Mouse (Mus musculus): ENCODE data around the gene Ly86.
A peak's percentile ranks its signal among the peaks of the same experiment; 100 is the strongest.

Ly86 gene

GRCm38 (mm10) chr13:37428496-37428895, 83.5 kb downstream of the Ly86 start:
- DNase-seq (ENCODE audit: inconsistent age in 2 of 2, low spot score in 1 of 2): no peak

DNA sequence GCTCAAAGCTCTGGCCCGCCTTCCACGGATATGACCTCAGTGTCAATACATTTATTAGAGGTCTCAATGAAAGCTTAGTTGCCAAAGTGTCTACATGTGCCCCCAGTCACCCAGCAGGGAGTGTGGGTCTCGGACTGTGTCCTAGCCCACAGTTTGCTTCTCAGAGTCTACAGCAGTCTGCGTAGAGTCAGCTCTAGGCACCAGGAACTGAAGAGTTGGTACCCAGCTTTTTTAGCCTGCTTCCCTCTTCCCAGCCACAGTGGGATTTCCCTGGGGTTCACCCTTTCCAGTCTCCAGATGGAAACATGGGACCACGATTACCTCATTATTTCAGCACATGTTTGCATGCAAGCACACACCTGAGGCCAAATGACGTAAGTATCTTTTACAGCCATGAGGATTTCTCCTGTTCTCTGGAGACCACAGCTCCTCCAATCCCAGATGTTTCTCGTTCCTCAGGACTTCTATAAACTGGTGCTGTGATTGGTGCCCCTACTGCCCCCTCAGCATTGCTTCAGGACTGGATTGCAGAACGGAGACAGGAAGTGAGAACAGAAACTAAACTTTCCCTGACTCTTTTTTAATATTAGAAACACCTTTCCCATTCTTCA, 84.8 kb downstream of the Ly86 start:
- no peak for DNase-seq (ENCODE audit: inconsistent age in 2 of 2, low spot score in 1 of 2)

DNA sequence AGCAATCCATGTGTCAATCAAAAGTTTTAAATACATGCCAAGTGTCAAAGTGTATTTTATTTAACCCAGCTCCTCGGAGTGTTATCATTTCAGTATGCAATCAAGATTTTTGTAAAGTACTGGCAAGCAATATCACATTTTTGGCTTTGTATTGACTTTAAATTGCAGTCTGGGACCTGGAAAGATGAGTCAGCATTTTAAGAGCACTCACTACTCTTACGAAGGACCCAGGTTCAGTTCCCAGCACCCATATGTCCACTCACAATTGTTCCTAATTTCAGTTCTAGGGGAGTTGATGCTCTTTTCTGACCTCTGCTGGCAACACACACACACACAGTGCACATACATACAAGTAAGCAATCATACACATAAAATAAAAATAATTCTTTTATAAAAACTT, 86.7 kb downstream of the Ly86 start:
- no peak for DNase-seq (ENCODE audit: inconsistent age in 2 of 2, low spot score in 1 of 2)

GRCm38 (mm10) chr13:37432653-37433052, 87.6 kb downstream of the Ly86 start:
- no peak for DNase-seq (ENCODE audit: inconsistent age in 2 of 2, low spot score in 1 of 2)

DNA sequence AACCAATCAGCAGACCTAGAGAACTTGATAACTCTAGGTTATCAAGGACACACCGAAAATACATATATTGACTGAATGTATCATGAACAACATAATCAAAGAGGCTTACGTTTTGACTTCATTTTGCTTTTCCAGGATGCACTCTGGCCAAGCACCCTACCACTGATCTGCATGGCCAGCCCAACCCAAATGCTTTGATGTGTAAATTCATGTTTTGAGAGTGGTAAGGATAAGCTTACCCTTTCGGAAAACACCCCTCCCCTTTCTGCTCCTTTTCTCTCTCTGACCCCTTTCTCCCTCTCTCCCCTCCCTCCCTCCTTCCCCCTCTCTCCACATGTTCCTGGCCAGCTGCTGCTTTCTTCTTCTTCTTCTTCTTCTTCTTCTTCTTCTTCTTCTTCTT, 88.1 kb downstream of the Ly86 start:
- no peak for DNase-seq (ENCODE audit: inconsistent age in 2 of 2, low spot score in 1 of 2)

DNA sequence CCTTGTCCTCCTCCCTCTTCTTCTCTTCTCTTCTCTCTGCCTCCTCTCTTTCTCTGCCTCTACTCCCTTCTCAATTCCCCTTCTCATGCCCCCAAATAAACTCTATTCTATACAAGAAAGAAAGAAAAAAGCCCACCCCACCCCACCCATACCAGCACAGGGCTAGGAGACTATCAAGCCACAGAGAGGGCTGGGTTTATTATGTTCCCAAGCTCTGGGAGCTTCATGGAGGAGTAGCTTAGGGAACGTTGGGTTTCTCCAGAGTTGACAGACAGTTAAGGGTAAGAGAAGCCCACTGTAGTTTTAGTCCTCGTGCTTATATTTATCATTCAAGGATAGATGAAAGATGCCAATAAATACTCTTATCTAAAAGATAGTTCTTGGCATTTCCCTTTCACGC, 88.7 kb downstream of the Ly86 start:
- no peak for DNase-seq (ENCODE audit: inconsistent age in 2 of 2, low spot score in 1 of 2)

GRCm38 (mm10) chr13:37434137-37434772, 89.2 kb downstream of the Ly86 start:
- peak; percentile 57 to 92 for DNase-seq (ENCODE audit: inconsistent age in 2 of 2, low spot score in 1 of 2)

GRCm38 (mm10) chr13:37434841-37435240, 89.8 kb downstream of the Ly86 start:
- DNase-seq (ENCODE audit: inconsistent age in 2 of 2, low spot score in 1 of 2): peak in 1 of 2 experiments; percentile 34

- no peak for DNase-seq (ENCODE audit: inconsistent age in 2 of 2, low spot score in 1 of 2)
Observed at GRCm38 (mm10) chr13:37436267-37437013, 91.4 kb downstream of the Ly86 start.

- no peak for DNase-seq (ENCODE audit: inconsistent age in 2 of 2, low spot score in 1 of 2)
Observed at GRCm38 (mm10) chr13:37438788-37439187, 93.8 kb downstream of the Ly86 start.

DNA sequence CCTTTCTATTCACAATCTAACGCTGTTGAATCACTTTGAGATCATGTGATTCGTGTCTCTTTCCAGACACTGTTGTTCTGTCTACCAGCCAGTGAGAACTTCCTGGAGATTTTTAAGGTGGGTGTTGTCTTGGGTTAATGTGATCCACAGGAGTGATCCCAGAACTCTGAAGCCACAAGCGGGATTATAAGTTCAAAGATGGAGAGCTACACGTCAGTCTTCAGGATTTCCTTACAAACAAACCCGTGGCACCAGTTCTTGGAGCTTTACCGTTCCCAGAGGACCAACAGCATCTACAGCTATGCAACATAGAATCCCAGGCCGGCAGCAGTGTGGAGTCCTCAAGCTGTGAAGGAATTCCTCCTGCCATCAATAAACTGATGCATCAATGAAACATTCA, 94.5 kb downstream of the Ly86 start:
- DNase-seq (ENCODE audit: inconsistent age in 2 of 2, low spot score in 1 of 2): no peak

DNA sequence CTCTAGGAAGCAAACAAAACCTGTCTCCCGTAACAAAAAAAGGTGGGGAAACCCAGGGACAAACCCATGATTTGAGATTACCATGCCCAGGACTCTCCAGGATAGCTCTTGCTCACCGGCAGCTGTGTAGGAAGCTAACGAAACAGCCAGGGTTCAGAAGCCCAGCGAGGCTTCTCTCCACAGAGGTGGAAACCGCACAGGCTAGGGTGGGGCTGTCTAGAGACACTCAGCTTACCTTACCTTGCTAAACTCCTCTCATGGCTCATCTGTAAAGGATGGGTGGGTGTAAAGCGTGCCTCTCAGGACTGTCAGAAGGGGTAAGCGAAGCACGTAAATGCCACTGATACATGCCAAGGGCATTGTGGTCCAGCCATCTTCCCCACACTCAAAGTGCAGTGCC, 94.9 kb downstream of the Ly86 start:
- DNase-seq (ENCODE audit: inconsistent age in 2 of 2, low spot score in 1 of 2): no peak

DNA sequence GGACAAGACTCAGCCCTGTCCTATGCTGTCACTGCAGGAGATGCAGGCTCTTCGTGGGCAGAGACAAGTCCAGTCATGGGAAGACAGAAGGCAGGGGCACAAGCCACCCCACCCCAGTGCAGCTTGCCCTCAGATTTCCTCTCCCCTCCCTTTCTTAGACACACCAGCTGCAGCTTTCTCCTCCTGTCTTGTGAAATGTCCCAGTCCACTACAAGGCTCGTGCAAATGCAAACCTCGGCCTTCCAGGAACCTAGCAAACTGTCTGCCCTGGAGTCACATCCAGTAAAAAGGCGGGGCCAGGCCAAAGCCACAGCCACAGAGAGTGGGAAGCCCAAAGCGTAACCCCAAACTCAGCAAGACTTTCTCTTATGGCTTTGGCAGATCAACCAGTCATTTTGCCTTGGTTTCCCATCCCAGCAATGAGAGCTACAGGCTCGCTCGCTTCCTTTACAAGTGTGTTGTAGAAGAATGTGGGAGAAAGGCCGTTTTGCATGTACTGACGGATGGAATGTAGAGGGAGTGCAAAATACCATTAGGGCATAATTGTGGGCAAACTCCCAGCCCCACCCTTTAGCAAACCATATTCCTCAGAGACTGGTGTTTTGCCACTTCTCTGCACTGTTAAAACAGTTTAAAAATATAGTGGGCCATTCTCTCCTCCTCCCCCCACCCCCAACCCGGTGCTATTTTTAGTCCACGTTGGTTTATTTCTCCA, 95.7 kb downstream of the Ly86 start:
- DNase-seq (ENCODE audit: inconsistent age in 2 of 2, low spot score in 1 of 2): no peak

- DNase-seq (ENCODE audit: inconsistent age in 2 of 2, low spot score in 1 of 2): no peak
Observed at GRCm38 (mm10) chr13:37442058-37442457, 97.0 kb downstream of the Ly86 start.

- peak; percentile 52 to 87 for DNase-seq (ENCODE audit: inconsistent age in 2 of 2, low spot score in 1 of 2)
Observed at GRCm38 (mm10) chr13:37442531-37442930, 97.5 kb downstream of the Ly86 start.

GRCm38 (mm10) chr13:37446699-37447258, 101.8 kb downstream of the Ly86 start:
- no peak for DNase-seq (ENCODE audit: inconsistent age in 2 of 2, low spot score in 1 of 2)

- DNase-seq (ENCODE audit: inconsistent age in 2 of 2, low spot score in 1 of 2): no peak
Observed at GRCm38 (mm10) chr13:37451021-37451420, 106.0 kb downstream of the Ly86 start.

GRCm38 (mm10) chr13:37451471-37451870, 106.5 kb downstream of the Ly86 start:
- peak; percentile 31 to 51 for DNase-seq (ENCODE audit: inconsistent age in 2 of 2, low spot score in 1 of 2)

DNA sequence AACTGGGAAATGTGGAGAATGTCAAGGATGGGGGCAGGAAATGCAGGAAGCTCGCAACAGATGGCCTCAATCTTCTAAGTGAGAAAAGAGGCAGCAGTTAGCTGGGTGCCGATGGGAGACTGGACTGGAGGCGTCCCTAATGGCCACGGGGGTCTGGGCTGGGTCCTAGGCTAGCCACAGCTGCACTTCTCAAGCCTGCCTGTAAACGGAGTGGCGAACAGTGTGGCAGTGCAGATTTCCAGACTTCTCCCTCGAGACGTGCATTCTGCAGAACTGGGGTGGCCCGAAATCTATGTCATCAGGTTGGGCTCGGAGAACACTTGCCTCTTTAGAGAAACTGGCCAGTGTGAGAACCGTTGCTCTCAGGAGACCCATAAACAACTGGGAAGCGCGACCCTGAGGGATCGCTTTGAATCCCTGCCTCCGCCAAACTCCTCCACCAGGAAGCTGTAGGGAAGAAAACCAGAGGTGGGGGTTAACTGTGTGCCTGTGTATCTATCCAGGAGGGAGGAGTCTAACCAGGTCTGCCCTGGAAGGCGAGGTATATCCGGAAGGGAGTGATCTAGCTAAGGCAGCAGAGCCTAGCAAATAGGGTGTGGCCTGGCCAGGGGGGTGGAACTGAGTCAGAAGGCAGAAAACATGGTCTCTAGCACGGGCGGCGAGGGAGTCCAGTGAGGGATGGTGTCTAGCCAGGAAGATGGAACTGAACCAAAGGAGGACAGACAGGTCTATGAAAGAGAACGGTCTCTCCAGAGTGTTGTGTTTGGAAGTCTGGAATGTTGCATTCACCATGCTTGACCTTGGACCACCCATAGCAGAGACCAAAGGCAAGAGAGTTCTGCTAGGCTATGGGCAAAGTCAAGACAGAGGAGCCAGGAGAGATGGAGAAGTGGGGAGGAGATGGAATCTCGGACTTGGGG, 107.3 kb downstream of the Ly86 start:
- DNase-seq (ENCODE audit: inconsistent age in 2 of 2, low spot score in 1 of 2): peak; percentile 63 to 85

- DNase-seq (ENCODE audit: inconsistent age in 2 of 2, low spot score in 1 of 2): peak; percentile 87 to 96
Observed at GRCm38 (mm10) chr13:37453203-37453602, 108.2 kb downstream of the Ly86 start.
